Mouse (Mus musculus) heart, adult 18-20 months (tissue): ENCODE measurements at regions not wholly inside any gene's neighbourhood (a gene's known extent, or its start where the extent isn't known, plus 50 kb on each side); places are given as distances from the start of the nearest gene placed in this dataset.

Experiments used
- DNase-seq, 2 experiments: peaks; one replicate each; pipeline ENCODE4 v3.0.0; 2021 to 2022; ENCODE audit warnings: mixed read lengths in 1 of 2

DNA sequence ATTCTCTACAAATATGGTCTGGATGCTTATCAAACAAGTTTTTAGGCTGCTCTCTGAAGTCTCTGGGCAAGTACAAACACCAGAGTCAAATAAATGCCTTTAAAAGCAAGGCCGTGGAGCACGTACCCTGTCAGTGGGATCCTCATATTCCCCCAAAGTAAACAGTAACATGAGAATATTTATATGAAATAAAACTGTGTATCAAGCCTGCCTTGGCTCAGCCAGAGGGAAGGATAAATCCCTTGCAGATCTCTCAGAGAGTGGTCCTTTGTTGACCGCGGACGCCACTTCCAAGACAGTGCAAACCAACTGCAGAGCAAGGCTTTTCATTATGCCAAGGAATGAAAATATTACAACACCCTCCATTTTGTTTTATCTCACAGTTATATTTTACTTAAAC lies 104.8 kb upstream of the 1700066M21Rik start:
- DNase-seq: no peak

DNA sequence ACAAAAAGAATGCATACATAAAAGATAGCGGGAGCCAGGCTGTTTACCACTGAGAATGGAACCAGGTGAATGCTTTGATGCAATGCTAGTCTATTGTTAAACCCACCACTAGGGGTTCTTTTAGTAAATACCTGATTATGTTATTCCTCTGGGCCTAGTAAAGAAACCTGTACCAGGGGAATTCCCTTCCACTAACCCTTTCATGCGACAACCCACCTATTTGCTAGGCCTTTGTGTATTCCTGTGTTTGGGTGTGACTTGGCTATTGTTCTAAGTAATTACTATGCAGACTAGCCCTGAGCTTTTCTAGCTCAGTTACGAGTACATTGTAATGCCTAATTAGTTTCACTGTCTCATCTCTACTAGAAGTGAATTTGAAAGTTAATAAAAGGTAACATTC lies 95.9 kb upstream of the 1700066M21Rik start:
- no peak for DNase-seq

DNA sequence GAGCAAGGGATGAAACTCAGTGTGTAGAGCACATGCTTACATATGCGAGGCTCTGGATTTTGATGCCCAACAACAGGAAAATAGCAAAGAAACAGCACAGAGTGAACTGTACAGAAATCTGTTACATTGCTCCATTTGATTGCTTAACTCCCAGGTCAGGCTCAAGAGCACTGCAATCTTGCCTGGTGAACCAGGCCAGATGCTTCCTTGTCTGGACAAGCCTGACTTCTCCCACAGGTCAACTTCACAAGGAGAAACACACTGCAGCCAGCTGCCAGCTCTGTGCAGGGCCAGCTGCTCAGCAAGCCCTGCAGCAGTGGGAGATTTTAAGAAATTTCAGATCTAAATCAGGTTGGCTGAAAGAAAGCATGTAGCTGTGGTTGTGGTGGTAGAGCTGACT lies 81.2 kb upstream of the 1700066M21Rik start:
- DNase-seq: no peak

GRCm38 (mm10) chr1:57298557-57298956 lies 78.9 kb upstream of the 1700066M21Rik start:
- DNase-seq: no peak

GRCm38 (mm10) chr1:57301260-57301979 lies 76.0 kb upstream of the 1700066M21Rik start:
- no peak for DNase-seq

GRCm38 (mm10) chr1:57301980-57302331 lies 75.5 kb upstream of the 1700066M21Rik start:
- DNase-seq: no peak

DNA sequence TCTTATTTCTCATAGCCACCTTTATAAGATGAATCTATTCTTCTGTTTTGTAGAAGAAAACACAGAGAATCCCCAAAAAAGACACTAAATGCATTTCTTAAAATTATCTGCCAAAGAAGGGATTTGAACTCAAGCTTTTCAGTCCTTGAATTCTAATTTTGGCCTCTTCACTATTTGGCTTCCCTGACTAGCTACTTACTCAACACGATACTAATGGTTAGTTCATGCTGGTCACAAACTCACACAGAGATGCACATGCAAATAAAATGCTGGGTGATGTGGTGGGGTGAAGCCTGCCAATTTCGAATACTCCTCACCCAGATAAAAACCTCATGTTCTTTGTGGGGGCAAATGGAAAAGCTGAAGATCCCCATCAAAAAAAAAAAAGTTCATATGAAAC lies 72.7 kb upstream of the 1700066M21Rik start:
- DNase-seq: no peak

DNA sequence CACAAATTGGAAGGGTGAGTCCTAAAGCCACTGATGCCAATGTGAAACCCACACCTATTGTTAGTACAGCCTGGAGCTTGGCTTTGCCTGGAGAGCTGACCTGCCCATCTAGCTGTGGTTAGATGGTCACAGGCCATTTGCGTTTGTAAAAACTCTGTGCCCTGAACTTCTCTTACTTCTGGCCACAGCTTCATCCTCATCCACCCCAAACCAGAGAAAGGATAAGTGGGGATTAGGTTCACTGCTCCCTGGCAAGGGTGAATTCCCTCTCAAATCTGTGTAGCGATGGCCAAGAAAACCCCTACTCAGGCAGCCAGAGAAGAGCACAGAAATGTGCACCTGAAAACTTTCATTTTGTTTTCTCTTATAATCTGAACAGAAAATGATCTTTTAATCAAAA lies 54.9 kb upstream of the 1700066M21Rik start:
- no peak for DNase-seq

DNA sequence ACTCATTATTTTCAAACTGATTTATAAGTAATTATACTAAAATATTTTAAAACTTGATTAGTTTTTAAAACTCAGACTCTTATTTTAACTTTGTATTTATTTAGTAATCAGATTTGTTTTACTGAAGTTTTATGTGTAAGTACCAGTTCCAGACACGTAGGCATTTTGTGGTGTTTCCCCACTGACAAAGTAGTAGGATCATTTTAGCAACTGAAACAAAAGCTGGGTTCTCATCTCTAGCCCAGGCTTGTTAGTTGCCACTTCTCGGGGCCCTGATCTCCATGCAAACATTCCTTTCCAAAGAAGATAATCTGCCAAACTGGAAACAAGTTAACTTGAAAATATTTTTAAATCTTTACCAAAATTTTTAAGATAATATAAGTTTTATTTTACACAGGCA lies 54.3 kb upstream of the 1700066M21Rik start:
- DNase-seq: no peak

DNA sequence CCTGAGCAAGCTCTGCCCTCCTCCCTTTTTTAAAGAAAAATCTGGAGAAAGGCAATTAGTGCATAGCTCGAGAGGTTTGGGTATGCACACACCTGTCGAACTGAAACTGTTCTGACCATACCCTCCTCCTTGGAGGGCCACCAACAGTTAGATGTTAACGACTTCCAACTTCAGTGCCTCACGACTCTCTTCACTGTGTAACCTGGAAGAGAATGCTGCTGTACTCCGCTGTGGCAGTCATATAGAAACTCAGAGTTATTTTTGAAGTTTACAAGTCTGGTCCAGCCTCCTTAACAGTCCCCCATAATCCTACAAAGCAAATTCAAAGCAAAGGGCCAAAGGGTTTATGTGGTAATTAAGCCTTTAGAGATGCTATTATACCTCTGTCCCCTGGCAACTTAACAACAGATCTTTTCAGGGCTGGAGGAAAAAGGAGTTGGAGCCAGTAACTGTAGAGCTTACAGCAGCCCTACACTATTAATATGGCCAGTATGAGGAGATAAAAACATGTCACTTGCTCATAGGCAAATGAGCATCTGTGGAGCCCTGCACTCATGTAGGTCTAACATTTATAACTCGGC lies 51.7 kb upstream of the 1700066M21Rik start:
- no peak for DNase-seq
